Mouse (Mus musculus) spleen, adult 2 months (tissue): ENCODE results near the gene Il1r2.

Experiments
- CTCF ChIP-seq: fragments of 200-500 bp; IDR thresholded peaks from 2 replicates; pipeline ENCODE4 v1.5.1; 2011; ENCODE audit warnings: mild to moderate bottlenecking, inconsistent platforms; ENCODE audit not compliant: insufficient read depth, insufficient read length, insufficient replicate concordance; ENCODE audit errors: extremely low read depth
- POLR2A ChIP-seq: fragments of 200-500 bp; IDR thresholded peaks from 2 replicates; pipeline ENCODE4 v1.6.1; 2011; ENCODE audit warnings: low read depth, low read length, inconsistent platforms

DNA sequence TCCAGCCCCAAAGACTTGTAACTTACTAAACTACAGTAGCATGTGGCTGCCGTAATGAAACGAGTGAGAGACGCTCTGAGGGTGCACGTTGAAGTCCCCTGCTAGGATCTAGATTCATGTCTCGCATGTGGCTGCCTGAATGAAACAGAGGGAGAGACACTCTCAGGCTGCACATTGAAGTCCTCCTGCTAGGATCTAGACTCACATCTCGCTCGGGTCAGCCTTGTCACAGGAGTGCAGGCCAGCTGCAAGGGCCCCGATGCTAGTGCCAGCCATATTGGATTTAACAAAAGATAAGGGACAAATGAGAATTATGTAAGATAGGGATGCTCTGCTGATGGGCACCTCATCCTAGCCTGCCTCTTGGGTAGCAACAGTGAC is 42.9 kb upstream of the Il1r2 start:
- no peak for TF ChIP-seq POLR2A
- TF ChIP-seq CTCF: no peak
